Mouse (Mus musculus) kidney, postnatal 36 days (tissue): ENCODE measurements at regions not wholly inside any gene's neighbourhood (a gene's known extent, or its start where the extent isn't known, plus 50 kb on each side); places are given as distances from the start of the nearest gene placed in this dataset.
"Not testable (repeated sequence)": the region's sequence is repeated elsewhere in the genome, so short reads cannot be mapped to it uniquely, and the experiment has no call there.

ENCODE experiments used
- DNase-seq, 2 experiments: peaks; one replicate each; pipeline ENCODE4 v3.0.0; 2021 to 2022; ENCODE audit warnings: mixed read lengths in 2 of 2

GRCm38 (mm10) chr7:87096500-87096899, 100.6 kb downstream of the Vmn2r79 start:
- DNase-seq: no peak

GRCm38 (mm10) chr7:87099611-87100010, 103.7 kb downstream of the Vmn2r79 start:
- DNase-seq: not testable (repeated sequence)

GRCm38 (mm10) chr7:87100377-87100776, 104.5 kb downstream of the Vmn2r79 start:
- DNase-seq: not testable (repeated sequence)

GRCm38 (mm10) chr7:87101281-87101680, 105.4 kb downstream of the Vmn2r79 start:
- not testable (repeated sequence) for DNase-seq

GRCm38 (mm10) chr7:87110312-87110984, 114.5 kb downstream of the Vmn2r79 start:
- peak; percentile 24 to 33 for DNase-seq

GRCm38 (mm10) chr7:87110985-87111372, 115.1 kb downstream of the Vmn2r79 start:
- no peak for DNase-seq

- DNase-seq: peak; percentile 47 to 71
Observed at GRCm38 (mm10) chr7:87113654-87114053, 117.7 kb downstream of the Vmn2r79 start.

- peak; percentile 28 to 65 for DNase-seq
Observed at GRCm38 (mm10) chr7:87122516-87122915, 123.4 kb upstream of the Nox4 start.

- DNase-seq: peak; percentile 29 to 67
Observed at GRCm38 (mm10) chr7:87145896-87146295, 100.0 kb upstream of the Nox4 start.

- no peak for DNase-seq
Observed at GRCm38 (mm10) chr7:87147703-87148102, 98.2 kb upstream of the Nox4 start.

GRCm38 (mm10) chr7:87148681-87149080, 97.2 kb upstream of the Nox4 start:
- DNase-seq: peak in 1 of 2 experiments; percentile 12

GRCm38 (mm10) chr7:87150991-87151390, 94.9 kb upstream of the Nox4 start:
- peak; percentile 14 to 66 for DNase-seq

GRCm38 (mm10) chr7:87186443-87187153, 59.3 kb upstream of the Nox4 start:
- no peak for DNase-seq

GRCm38 (mm10) chr7:87195647-87196046, 50.2 kb upstream of the Nox4 start:
- no peak for DNase-seq
